Mouse (Mus musculus): ENCODE measurements around the gene Zdhhc16. TPM values are rescaled to one million over a fixed set of nuclear protein-coding genes. Genes with fewer than 3 reads are reported as not detected.
"Not testable (repeated sequence)": the region's sequence is repeated elsewhere in the genome, so short reads cannot be mapped to it uniquely, and the experiment has no call there.

Zdhhc16 gene
- total and polyA plus RNA-seq, 3 experiments = 25.6 to 36.7 (median 29.7) TPM

DNA sequence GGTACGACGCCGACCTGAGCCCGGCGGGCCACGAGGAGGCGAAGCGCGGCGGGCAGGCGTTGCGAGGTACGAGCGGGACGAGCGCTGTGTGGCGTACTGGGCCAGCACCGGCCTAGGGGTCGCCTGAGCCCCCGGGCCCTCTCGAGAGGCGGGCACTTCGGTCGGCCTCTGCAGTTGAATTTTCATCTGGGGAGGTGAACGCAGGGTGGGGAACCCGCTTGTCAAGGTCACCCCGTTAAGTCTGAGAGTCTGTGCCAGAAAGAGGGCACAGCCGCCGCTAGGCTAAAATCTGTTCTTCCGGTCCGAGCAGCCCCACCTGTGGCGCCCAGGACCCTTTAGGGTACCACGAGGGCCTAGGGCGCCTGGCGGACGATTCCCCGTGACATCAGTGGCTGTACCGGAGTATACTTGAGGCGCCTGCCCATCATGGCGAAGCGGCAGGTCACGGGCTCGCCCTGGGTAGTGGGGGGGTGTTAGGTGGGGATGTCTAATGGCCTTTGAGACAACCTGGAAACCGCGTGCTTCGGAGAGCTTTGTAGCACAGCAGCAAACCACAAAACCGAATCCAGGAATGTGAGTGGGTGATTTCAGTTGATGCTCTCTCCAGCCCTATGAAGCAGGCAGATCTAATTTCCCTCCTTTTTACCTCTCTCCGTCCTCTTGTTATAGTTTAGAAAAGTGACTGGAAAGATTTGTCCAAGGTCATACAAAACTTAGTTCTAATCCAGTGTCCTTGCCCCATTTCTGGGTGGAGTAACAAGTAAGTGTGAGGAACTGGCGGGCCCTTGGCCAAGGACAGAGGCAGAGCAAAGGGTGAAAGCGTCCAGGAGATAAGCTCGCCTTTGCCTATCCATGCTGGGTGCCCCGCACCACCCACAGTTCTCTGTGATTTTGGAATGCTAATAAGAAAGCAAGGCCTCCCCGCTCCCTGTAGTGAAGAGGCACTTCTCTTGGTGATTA, 20.9 kb upstream of the Zdhhc16 start:
- no peaks in the 10 kb centered on the region for H3K9me3 ChIP-seq (replicated peaks)
- no peaks in the 10 kb centered on the region for H3K27me3 ChIP-seq (ENCODE audit: insufficient read depth, low read length)
- DNase-seq (ENCODE audit: low spot score) (no peak), ATAC-seq (ENCODE audit: extremely low read depth, insufficient number of reproducible peaks, low FRiP score, poor library complexity, severe bottlenecking) (no peak)
- TF ChIP-seq TAL1 (conservative IDR thresholded peaks at IDR 0.05; ENCODE audit: low read depth, low read length) = no peak
- no peak for TF ChIP-seq CTCF (IDR thresholded peaks at IDR 0.05; ENCODE audit: low read depth, low read length)
- peak overlapping the region; percentile 89 for H3K4me3 ChIP-seq (ENCODE audit: low read depth, low read length)
- H3K4me1 ChIP-seq (ENCODE audit: insufficient read depth, low read depth, low read length) = peaks cover 71% of the 10 kb centered on the region
- peaks cover 45% of the 10 kb centered on the region for H3K36me3 ChIP-seq (replicated peaks)

DNA sequence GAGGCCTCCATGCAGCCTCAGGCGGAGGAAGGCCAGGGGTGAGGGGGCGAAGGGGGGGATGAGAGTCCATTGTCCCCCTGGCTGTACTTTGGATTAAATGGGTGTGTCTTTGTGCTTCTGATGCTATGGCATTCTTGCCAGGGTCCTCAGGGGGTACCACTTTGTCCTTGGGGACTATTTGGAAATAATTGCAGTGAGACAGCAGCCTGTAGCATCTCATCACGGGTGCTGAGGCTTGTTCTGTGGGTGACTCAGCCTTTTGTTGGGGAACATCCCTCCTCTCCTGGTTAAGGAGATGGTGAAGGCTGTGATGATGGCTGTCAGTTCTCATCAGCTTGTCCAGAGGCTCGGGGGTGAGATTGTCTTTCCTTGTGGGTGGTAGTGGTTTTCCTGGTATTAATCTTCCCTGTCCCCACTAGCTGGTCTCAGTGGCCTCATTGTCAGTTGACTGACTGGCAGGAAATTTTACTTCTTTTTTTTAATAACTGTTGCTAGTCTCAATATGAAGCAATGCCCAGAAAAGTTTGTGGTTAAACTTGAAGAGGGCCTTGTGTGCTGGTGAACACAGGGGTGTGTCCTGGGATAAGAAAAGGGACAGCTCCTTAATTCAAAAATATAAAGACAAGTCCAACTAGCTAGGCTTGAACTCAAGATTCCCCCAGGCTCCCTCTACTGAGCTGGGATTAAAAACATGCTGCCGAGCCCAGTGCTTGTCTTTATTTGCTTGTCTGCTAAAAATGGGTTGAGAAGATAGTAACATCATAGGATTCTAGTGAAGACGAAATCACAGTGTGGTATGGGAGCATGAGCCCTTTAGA, 19.3 kb upstream of the Zdhhc16 start:
- DNase-seq (ENCODE audit: low spot score) (no peak), ATAC-seq (ENCODE audit: extremely low read depth, insufficient number of reproducible peaks, low FRiP score, poor library complexity, severe bottlenecking) (peak; percentile 32; the same call in 1 of the 2 replicates)
- H3K27me3 ChIP-seq (ENCODE audit: insufficient read depth, low read length) = no peaks in the 10 kb centered on the region
- H3K4me1 ChIP-seq (ENCODE audit: insufficient read depth, low read depth, low read length) = peaks cover 60% of the 10 kb centered on the region
- H3K4me3 ChIP-seq (ENCODE audit: low read depth, low read length) = peak overlapping the region; percentile 89
- H3K9me3 ChIP-seq (replicated peaks) = no peaks in the 10 kb centered on the region
- no peak for TF ChIP-seq POLR2AphosphoS5 (IDR thresholded peaks at IDR 0.05; ENCODE audit: insufficient replicate concordance, low read depth, low read length)
- no peak for TF ChIP-seq CTCF (IDR thresholded peaks at IDR 0.05; ENCODE audit: low read depth, low read length)
- TF ChIP-seq TAL1 (conservative IDR thresholded peaks at IDR 0.05; ENCODE audit: low read depth, low read length) = no peak
- TF ChIP-seq GATA2 (IDR thresholded peaks at IDR 0.05; ENCODE audit: borderline replicate concordance, low read depth, low read length) = no peak
- no peak for TF ChIP-seq GATA1 (IDR thresholded peaks at IDR 0.05; ENCODE audit: borderline replicate concordance, low read length)
- H3K36me3 ChIP-seq (replicated peaks) = peaks cover 52% of the 10 kb centered on the region

DNA sequence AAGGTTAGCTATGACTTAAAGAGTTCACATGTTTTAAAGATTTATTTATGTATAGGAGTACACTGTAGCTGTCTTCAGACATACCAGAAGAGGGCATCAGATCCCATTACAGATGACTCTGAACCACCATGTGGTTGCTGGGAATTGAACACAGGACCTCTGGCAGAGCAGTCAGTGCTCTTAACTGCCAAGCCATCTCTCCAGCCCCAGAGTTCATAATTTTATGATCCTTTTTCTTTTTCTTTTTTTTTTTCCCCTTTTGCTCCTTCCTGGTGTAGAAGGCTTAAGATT, 18.7 kb upstream of the Zdhhc16 start:
- H3K4me1 ChIP-seq (ENCODE audit: insufficient read depth, low read depth, low read length) = peaks cover 56% of the 10 kb centered on the region
- H3K36me3 ChIP-seq (replicated peaks) = peaks cover 58% of the 10 kb centered on the region
- peak overlapping the region; percentile 89; the same call in 1 of the 2 replicates for H3K4me3 ChIP-seq (ENCODE audit: low read depth, low read length)
- H3K27me3 ChIP-seq (ENCODE audit: insufficient read depth, low read length); DNase-seq (ENCODE audit: low spot score); H3K9me3 ChIP-seq (replicated peaks); ATAC-seq (ENCODE audit: extremely low read depth, insufficient number of reproducible peaks, low FRiP score, poor library complexity, severe bottlenecking): not testable (repeated sequence)

DNA sequence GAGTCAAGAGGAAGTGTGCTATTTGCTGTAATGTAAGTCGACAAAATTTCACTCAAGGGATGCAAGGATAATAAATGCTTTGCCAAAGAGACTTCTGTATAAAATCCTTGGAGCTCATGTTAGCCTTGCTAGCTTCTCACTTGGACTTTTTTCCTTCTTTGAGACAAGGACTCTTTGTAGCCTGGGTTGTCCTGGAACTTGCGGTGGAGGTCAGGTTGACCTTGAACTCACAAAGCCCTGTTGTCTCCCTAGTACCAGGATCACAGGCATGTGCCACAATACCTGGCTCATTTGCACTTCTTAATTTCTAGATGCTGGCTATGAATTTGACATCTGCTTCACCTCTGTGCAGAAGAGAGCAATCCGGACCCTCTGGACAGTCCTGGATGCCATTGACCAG, 18.0 kb upstream of the Zdhhc16 start:
- Histone ChIP-seq H3K4me1 (ENCODE audit: insufficient read depth, low read depth, low read length) (peaks cover 52% of the 10 kb centered on the region), H3K9me3 (replicated peaks) (no peaks in the 10 kb centered on the region), H3K27me3 (ENCODE audit: insufficient read depth, low read length) (no peaks in the 10 kb centered on the region), H3K4me3 (ENCODE audit: low read depth, low read length) (no peak overlapping the region; the same call in 1 of the 2 replicates), H3K36me3 (replicated peaks) (peaks cover 65% of the 10 kb centered on the region)
- TF ChIP-seq GATA1 (IDR thresholded peaks at IDR 0.05; ENCODE audit: borderline replicate concordance, low read length) = no peak
- TF ChIP-seq GATA2 (IDR thresholded peaks at IDR 0.05; ENCODE audit: borderline replicate concordance, low read depth, low read length) = no peak
- no peak for TF ChIP-seq TAL1 (conservative IDR thresholded peaks at IDR 0.05; ENCODE audit: low read depth, low read length)
- no peak for TF ChIP-seq POLR2AphosphoS5 (IDR thresholded peaks at IDR 0.05; ENCODE audit: insufficient replicate concordance, low read depth, low read length)
- TF ChIP-seq CTCF (IDR thresholded peaks at IDR 0.05; ENCODE audit: low read depth, low read length) = no peak
- no peak for ATAC-seq (ENCODE audit: extremely low read depth, insufficient number of reproducible peaks, low FRiP score, poor library complexity, severe bottlenecking)
- no peak for DNase-seq (ENCODE audit: low spot score)

DNA sequence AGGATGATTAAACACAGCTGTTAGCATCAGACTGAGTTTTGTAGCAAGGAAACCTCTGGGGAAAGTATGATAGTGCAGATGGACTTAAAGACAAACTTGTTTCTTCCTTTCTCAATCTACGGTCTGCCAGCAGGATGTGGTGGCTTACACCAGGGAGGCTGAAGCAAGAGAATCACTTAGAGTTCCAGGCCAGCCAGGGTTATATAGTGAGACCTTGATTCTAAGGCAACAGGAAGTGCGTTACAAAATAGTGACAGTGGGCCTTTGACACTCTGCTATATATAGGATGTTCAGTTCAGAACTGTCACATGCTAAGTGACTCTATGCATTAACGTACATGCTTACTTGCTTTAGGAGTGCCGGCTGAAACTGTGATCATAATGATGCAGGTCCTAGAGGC, 16.4 kb upstream of the Zdhhc16 start:
- Histone ChIP-seq H3K4me3 (ENCODE audit: low read depth, low read length) (no peak overlapping the region), H3K4me1 (ENCODE audit: insufficient read depth, low read depth, low read length) (peaks cover 45% of the 10 kb centered on the region), H3K36me3 (replicated peaks) (peaks cover 81% of the 10 kb centered on the region), H3K27me3 (ENCODE audit: insufficient read depth, low read length) (no peaks in the 10 kb centered on the region), H3K9me3 (replicated peaks) (no peaks in the 10 kb centered on the region)
- DNase-seq (ENCODE audit: low spot score) (no peak), ATAC-seq (ENCODE audit: extremely low read depth, insufficient number of reproducible peaks, low FRiP score, poor library complexity, severe bottlenecking) (no peak)
- no peak for TF ChIP-seq GATA1 (IDR thresholded peaks at IDR 0.05; ENCODE audit: borderline replicate concordance, low read length)
- no peak for TF ChIP-seq CTCF (IDR thresholded peaks at IDR 0.05; ENCODE audit: low read depth, low read length)

DNA sequence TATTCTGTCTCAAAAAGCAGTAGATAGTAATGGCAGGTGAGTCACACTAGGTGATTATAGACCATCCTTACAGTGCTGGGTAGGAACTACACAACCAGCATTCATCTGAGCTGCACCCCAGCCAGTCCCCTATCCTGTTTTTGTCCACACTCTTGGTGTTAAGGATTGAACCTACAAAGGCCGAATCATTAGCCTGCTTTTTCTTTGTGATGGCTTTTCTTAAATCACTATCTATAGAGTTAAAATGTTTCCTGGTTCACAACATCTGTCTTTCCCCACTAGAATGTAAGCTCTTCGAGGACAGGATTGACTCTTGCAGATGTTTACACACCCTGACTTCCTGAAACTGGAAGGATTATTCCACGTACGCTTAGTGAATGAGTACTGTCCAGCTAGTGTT, 13.8 kb upstream of the Zdhhc16 start:
- no peak for ATAC-seq (ENCODE audit: extremely low read depth, insufficient number of reproducible peaks, low FRiP score, poor library complexity, severe bottlenecking)
- Histone ChIP-seq H3K4me1 (ENCODE audit: insufficient read depth, low read depth, low read length) (peaks cover 27% of the 10 kb centered on the region), H3K4me3 (ENCODE audit: low read depth, low read length) (no peak overlapping the region), H3K27me3 (ENCODE audit: insufficient read depth, low read length) (no peaks in the 10 kb centered on the region), H3K9me3 (replicated peaks) (no peaks in the 10 kb centered on the region), H3K36me3 (replicated peaks) (peaks cover 88% of the 10 kb centered on the region)
- TF ChIP-seq POLR2AphosphoS5 (IDR thresholded peaks at IDR 0.05; ENCODE audit: insufficient replicate concordance, low read depth, low read length) (peak; percentile 35; the same call in 1 of the 2 replicates), GATA2 (IDR thresholded peaks at IDR 0.05; ENCODE audit: borderline replicate concordance, low read depth, low read length) (no peak), TAL1 (conservative IDR thresholded peaks at IDR 0.05; ENCODE audit: low read depth, low read length) (no peak)
- DNase-seq (ENCODE audit: low spot score) = no peak

Data from G1E (cell line).